Mouse (Mus musculus) macrophage (primary cell): ENCODE data around the gene Fmnl1. TPM values are rescaled to one million over a fixed set of nuclear protein-coding genes. Genes with fewer than 3 reads are reported as not detected.

Experiments used
- H3K27ac ChIP-seq: fragments of 350-480 bp; formaldehyde crosslinking; 2 replicates; pipeline ENCODE4 v1.9.0; 2021
- H3K36me3 ChIP-seq: fragments of 350-480 bp; formaldehyde crosslinking; 2 replicates; pipeline ENCODE4 v1.9.0; 2021; ENCODE audit errors: inconsistent target
- H3K4me3 ChIP-seq: fragments of 350-480 bp; formaldehyde crosslinking; 2 replicates; pipeline ENCODE4 v1.9.0; 2021; ENCODE audit errors: inconsistent target
- H3K79me2 ChIP-seq: fragments of 350-480 bp; formaldehyde crosslinking; 2 replicates; pipeline ENCODE4 v1.9.0; 2021; ENCODE audit errors: inconsistent target
- WGBS: methylation state at CpG from one replicate; pipeline ENCODE4 v1.1.7; 2026; ENCODE audit warnings: inconsistent platforms; ENCODE audit not compliant: missing documents; 5-methylcytosine and 5-hydroxymethylcytosine counted together
- polyA plus RNA-seq: library from polyadenylated mRNA; stranded (reverse); fragments of 250-400 nt; gene quantifications from 3 replicates; pipeline ENCODE4 v1.2.4, GENCODE M21; 2018; ENCODE audit warnings: inconsistent platforms

The Fmnl1 gene
- polyA plus RNA-seq, 1 experiment from 2014 or later = 29.0 TPM

DNA sequence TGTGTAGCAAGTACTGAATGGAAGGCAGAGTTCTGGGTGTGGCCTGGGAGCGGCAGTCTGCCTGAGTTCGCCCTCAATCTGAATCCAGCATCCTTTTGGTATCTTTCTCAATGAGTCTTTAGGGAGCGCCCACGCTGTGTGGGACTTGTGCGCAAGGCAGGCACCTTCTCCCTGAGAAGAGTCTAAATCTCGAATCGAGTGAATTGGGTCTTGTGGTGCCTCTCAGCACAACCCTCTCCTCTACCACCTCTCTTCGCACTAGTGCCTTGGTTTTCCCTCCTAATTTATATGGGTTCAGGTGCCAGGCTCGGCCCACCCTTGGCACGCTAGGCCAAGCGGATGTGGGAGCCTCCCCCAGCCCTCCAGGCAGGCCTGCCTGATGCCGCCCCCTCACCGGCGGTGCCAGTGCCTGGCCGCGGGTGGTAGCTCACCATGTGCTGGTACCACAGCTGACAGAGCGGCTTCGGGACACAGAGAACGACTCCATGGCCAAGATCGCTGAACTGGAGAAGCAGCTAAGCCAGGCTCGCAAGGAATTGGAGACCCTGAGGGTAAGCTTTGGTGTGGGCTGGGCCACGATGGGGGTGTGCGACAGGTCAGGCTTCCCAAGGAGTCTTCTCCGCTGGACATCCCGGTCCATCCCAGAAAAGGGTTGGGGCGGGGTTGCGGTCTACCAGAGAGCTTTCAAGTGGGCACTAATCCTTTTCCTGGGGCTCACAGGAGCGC, 21.5 kb downstream of the Fmnl1 start:
- WGBS = 95% methylated on average over 28 of the region's 28 CpGs
- H3K4me3 ChIP-seq = no peak overlapping the region
- no peaks in the 10 kb centered on the region for H3K79me2 ChIP-seq
- peaks cover 89% of the 10 kb centered on the region for H3K36me3 ChIP-seq
- no peak overlapping the region for H3K27ac ChIP-seq

GRCm38 (mm10) chr11:103192956-103193824, 22.3 kb downstream of the Fmnl1 start:
- Histone ChIP-seq H3K36me3 (peaks cover 91% of the 10 kb centered on the region), H3K4me3 (no peak overlapping the region), H3K27ac (no peak overlapping the region), H3K79me2 (no peaks in the 10 kb centered on the region)
- WGBS = 96% methylated on average over 33 of the region's 44 CpGs

DNA sequence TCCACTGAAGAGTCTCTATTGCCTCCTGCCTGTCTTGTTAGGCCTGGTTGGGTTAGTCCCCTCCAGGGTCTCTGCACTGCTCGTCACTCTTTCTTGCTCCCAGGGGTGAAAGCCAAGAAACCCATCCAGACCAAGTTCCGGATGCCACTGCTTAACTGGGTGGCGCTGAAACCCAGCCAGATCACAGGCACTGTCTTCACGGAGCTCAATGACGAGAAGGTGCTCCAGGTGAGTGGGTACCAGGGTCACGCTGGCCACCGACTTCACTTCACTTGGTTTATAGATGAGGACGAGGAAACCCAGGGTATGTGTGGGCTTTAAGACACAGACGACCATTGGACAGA, 22.9 kb downstream of the Fmnl1 start:
- 98% methylated on average over 9 of the region's 9 CpGs for WGBS
- H3K4me3 ChIP-seq = no peak overlapping the region
- no peaks in the 10 kb centered on the region for H3K79me2 ChIP-seq
- H3K36me3 ChIP-seq = peaks cover 91% of the 10 kb centered on the region
- H3K27ac ChIP-seq = no peak overlapping the region

- no peak overlapping the region for H3K4me3 ChIP-seq
- H3K36me3 ChIP-seq = peaks cover 78% of the 10 kb centered on the region
- 92% methylated on average over 17 of the region's 18 CpGs for WGBS
- H3K79me2 ChIP-seq = no peaks in the 10 kb centered on the region
- H3K27ac ChIP-seq = no peak overlapping the region
Measured at GRCm38 (mm10) chr11:103195236-103195635, 24.3 kb downstream of the Fmnl1 start.

DNA sequence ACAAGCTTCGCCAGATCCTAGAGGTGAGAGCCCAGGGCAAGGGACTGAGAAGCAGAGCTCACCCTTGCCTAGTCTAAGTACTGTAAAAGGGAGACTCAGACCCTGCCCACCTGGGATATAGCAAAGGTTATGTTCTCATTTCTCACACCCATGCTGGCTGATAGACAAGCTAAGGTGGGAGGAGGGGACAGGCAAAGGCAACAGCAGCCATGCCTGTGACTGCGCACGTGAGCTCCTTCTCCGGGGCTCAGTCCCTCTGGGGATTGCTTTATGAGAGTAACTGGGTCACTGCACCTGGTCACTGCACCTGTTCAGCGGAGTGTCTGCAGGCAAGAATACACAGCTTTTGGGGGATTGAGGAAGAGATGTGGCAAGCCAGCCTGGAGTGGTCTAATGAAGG, 24.7 kb downstream of the Fmnl1 start:
- no peak overlapping the region for H3K27ac ChIP-seq
- H3K79me2 ChIP-seq = no peaks in the 10 kb centered on the region
- WGBS = 94% methylated on average over 5 of the region's 5 CpGs
- H3K36me3 ChIP-seq = peaks cover 74% of the 10 kb centered on the region
- H3K4me3 ChIP-seq = no peak overlapping the region

DNA sequence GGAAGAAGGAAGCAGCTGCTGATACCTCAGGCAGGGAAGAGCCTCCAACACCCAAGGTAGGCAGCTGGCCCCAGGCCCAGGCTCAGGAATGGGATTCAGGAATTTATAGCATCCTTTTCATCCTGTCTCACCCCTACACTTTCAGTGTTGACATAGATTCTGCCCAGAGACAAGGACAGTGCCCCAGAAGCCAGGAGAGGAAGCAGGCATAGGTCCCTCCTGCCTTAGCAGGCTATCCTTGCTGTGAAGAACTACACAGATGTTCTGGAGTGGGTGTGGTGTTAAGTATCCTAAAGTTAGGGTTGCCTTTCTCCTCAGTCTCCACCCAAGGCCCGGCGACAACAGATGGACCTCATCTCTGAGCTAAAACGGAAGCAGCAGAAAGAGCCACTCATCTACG, 26.4 kb downstream of the Fmnl1 start:
- Histone ChIP-seq H3K27ac (no peak overlapping the region), H3K79me2 (no peaks in the 10 kb centered on the region), H3K36me3 (peaks cover 60% of the 10 kb centered on the region), H3K4me3 (no peak overlapping the region)
- 92% methylated on average over 4 of the region's 4 CpGs for WGBS

DNA sequence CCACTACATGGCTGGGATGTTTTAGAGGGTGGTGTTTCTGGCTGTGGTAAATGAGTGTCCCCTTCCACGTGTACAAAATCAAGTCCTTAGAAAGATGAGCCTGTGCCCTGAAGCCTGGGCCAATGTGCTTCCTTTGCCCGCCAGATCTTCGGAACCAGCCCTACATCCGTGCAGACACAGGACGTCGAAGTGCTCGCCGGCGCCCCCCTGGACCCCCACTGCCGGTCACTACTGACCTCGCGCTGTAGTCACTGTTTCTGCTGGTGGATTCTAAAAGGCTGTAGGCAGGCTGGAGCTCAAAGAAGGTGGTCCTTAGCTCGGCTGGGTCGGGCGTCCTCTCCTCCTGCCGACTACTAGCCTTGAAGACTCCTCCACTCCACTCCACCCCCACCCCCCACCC, 27.4 kb downstream of the Fmnl1 start:
- no peak overlapping the region for H3K27ac ChIP-seq
- WGBS = 90% methylated on average over 16 of the region's 16 CpGs
- H3K4me3 ChIP-seq = no peak overlapping the region
- H3K36me3 ChIP-seq = peaks cover 52% of the 10 kb centered on the region
- H3K79me2 ChIP-seq = no peaks in the 10 kb centered on the region

DNA sequence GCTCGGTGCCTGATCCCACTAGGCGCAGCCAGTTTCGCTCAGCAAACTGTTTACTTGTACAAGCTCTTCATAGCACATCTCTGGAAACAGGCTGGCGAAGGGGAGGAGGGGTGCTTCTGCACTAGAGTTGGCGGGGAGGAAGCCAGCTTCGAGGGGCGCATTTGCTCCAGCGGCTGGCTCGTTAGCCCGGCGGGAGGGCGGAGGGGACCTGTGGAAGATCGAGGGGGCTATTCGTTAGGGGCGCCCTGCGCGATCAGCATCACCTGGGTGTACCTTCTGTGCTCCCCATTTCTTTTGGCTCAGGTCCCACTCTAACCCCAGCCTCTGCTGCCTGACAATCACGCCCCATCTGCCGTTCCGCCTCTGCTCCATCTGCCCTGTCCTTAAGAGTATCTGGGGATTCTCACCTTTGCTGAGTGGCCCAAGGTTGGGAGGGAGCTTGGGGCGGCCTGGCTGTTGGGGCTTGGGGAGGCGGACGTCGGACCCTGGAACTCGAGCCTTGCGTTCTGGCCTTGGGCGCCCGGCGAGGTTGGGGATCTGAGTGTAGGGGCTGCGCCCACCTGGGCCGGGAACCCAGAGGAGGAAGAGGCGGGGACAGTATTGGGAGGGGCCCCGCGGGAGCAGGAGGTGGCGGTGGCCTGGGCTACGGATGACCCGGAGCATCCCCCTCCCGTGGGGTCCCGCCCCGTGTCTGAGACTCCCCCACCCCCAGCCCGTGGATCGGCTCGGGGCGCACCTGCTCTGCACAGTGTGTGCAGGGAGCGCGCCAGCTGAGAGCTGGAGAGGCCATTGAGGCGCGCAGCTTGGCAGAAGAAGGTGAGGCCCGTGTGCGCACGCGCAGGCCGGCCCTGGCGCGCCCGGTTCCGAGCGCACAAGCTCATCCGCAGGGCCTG, 28.2 kb downstream of the Fmnl1 start:
- 84% methylated on average over 33 of the region's 59 CpGs for WGBS
- Histone ChIP-seq H3K27ac (no peak overlapping the region), H3K36me3 (peaks cover 45% of the 10 kb centered on the region), H3K4me3 (no peak overlapping the region), H3K79me2 (no peaks in the 10 kb centered on the region)

GRCm38 (mm10) chr11:103201664-103202063, 30.8 kb downstream of the Fmnl1 start:
- H3K4me3 ChIP-seq = no peak overlapping the region
- 37% methylated on average over 6 of the region's 6 CpGs for WGBS

DNA sequence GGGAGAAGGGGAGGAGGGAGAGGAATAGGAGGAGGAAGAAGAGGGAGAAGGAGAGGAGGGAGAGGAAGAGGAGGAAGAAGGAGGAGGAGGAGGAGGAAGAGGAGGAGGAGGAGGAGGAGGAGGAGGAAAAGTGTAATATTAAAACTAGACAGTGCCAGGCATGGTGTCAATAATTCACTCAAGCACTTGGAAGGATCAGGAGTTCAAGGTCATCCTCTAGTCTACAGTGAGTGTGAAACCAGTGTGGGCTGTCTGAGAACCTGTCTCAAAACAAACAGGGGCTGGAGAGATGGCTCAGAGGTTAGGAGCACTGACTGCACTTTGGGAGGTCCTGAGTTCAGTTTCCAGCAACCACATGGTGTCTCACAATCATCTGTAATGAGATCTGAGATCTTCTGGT, 31.5 kb downstream of the Fmnl1 start:
- H3K36me3 ChIP-seq = peaks cover 13% of the 10 kb centered on the region; the same call in 1 of the 2 replicates
- no peak overlapping the region for H3K27ac ChIP-seq
- no peaks in the 10 kb centered on the region for H3K79me2 ChIP-seq
- no peak overlapping the region for H3K4me3 ChIP-seq

More at GRCm38 (mm10) chr11:103201664-103202063, 30.8 kb downstream of the Fmnl1 start:
- H3K79me2 ChIP-seq = no peaks in the 10 kb centered on the region
- H3K27ac ChIP-seq = no peak overlapping the region
- peaks cover 20% of the 10 kb centered on the region; the same call in 1 of the 2 replicates for H3K36me3 ChIP-seq

DNA sequence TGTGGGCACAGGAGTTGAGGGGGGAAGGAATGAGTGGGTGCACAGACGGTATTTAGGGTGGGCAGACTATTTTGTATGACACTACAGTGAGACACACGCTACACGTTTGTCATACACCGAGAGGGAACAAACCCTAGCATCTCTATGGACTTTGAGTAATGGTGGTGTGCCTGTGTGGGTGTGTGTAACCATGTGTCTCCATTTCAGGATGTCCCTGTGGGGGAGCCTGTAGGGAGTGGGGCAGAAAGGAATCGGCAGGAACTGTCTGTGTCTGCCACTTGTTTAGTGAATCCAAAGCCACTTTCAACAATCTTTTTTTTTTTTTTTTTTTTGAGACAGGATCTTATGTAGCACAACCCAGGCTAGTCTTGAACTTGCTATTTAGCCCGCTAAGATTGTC, 35.3 kb downstream of the Fmnl1 start:
- H3K27ac ChIP-seq = no peak overlapping the region
- 90% methylated on average over 4 of the region's 6 CpGs for WGBS
- no peaks in the 10 kb centered on the region for H3K36me3 ChIP-seq
- H3K79me2 ChIP-seq = no peaks in the 10 kb centered on the region
- no peak overlapping the region for H3K4me3 ChIP-seq

DNA sequence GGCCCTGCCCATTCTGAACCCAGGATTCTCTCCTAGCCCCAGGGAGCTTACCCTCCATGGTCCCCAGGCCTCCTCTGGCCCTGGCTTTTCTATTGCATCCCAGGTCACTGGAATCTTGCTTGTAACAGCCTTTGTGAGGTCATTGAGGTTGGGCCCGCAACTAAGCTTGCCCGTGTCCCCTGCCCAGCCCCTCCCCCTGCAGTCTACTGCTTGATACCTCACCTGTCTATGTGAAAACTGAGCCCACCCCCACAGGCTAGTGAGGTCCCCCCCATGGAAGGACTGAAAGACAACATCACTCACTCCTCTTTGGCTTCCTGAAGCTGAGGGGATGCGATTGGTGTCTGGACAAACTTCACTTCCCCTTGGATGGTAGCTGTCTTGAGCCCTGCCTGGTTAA, 37.6 kb downstream of the Fmnl1 start, which contains the start of gene 1700023F06Rik:
Gene 1700023F06Rik, minus strand, starts transcription at position 101 of the 400 bp plus-strand sequence.
- Histone ChIP-seq H3K4me3 (no peak within 1 kb of the TSS), H3K27ac (no peak within 1 kb of the TSS), H3K79me2 (no peaks in the 10 kb centered on the region), H3K36me3 (no peaks in the 10 kb centered on the region)
- 100% methylated on average over 3 of the region's 3 CpGs for WGBS

DNA sequence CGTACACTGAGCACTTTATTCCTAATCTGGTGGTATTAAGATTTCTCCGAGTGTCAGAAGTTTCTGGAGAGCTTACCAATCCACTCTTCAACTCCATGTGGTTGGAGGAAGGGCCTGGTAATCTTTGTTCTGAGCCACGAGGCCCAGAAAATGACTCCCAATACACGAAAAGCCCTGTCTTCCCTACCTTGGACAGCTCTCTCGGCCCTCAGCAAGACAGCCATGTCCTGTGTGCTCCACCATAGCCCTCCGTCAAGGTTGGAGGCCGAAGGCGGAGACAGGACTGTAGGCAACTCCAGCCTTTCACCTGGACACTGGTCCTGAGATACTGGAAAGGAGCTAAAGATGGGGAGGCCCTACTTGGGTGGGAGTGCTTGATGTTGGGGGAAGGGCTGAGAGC, 39.4 kb downstream of the Fmnl1 start:
- WGBS = 82% methylated on average over 8 of the region's 8 CpGs
- H3K27ac ChIP-seq = no peak overlapping the region
- no peaks in the 10 kb centered on the region for H3K79me2 ChIP-seq
- no peaks in the 10 kb centered on the region for H3K36me3 ChIP-seq
- H3K4me3 ChIP-seq = no peak overlapping the region

DNA sequence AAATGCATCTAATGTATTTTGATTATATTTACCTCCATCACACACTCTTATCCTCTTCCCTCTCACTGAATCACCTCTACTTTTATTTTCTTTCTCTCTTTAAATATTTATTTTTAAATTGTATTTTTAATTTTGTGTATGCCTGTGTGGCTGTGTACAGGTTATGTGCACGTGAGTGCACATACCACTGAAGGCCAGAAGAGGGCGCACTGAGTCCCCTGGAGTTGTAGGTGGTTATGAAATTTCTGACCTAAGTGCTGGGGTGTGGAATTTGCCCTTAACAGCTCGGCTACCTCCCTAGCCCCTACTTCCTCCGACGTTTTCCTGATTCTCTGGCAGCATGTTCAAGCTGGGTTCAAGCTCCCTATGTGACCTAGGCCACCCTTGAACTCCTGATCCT, 42.8 kb downstream of the Fmnl1 start:
- no peaks in the 10 kb centered on the region for H3K79me2 ChIP-seq
- no peaks in the 10 kb centered on the region for H3K36me3 ChIP-seq
- WGBS = 83% methylated on average over 5 of the region's 5 CpGs
- no peak overlapping the region for H3K4me3 ChIP-seq
- no peak overlapping the region for H3K27ac ChIP-seq
